Mouse (Mus musculus) erythroid progenitor cell, adult 5-6 weeks (primary cell): ENCODE measurements around the gene Tdp2. TPM values are rescaled to one million over a fixed set of nuclear protein-coding genes. Genes with fewer than 3 reads are reported as not detected.

ENCODE experiments used
- ATAC-seq: replicated peaks from 2 replicates; pipeline ENCODE4 v1.8.0; 2016; ENCODE audit warnings: moderate number of reproducible peaks, mild to moderate bottlenecking, moderate TSS enrichment, inconsistent platforms; ENCODE audit not compliant: poor library complexity, low FRiP score, severe bottlenecking
- total RNA-seq, 2 experiments: library from RNA; stranded (forward) in 1 of 2; stranded (reverse) in 1 of 2; fragments of 150-400 nt in 1 of 2; fragments of 186-747, 209-891 nt in 1 of 2; gene quantifications; 2 replicates each; pipeline versions ENCODE4 v1.2.3 to v1.2.4; 2015 to 2017; ENCODE audit warnings: low replicate concordance in 2 of 2

The Tdp2 gene
- 40.0 and 51.6 TPM in 2 replicates for total RNA-seq (2015; ENCODE audit: low replicate concordance)
- 22.4 and 54.9 TPM in 2 replicates for total RNA-seq (2017; ENCODE audit: low replicate concordance)

DNA sequence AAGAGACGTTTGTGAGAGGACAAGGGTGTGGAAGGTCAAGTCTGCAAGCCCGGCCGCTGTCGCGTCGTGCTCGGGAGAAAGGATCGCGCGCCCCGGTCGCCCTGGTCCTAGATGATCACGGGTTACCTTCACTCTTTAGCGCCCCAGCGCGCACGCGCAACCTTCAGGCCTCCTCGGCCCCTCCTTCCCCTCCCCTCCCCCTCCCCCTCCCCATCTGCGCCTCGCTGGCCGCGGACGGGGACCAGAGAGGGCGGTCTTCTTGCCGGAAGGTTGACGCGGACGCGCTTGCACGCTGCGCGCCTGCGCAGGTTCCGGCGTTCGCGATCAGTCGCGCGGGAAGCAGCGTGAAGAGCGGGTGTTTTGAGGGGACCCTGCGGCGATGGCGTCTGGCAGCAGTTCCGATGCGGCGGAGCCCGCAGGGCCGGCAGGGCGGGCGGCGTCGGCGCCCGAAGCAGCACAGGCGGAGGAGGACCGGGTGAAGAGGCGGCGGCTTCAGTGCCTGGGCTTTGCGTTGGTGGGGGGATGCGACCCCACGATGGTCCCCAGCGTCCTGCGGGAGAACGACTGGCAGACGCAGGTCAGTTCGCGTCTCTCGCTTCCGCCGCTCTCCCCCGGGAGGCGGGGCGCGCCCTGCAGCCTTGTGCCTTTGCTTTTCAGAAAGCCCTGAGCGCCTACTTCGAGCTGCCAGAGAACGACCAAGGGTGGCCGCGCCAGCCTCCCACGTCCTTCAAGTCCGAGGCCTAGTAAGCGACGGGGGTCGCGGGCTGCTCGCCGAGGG lies at the start of gene Tdp2, which contains the start of gene Acot13:
Tdp2 (plus strand) TSS at position 327 of the 778 bp plus-strand sequence.
Acot13 (minus strand) TSS at position 188 of the 778 bp plus-strand sequence.
- ATAC-seq = peak; percentile 89

DNA sequence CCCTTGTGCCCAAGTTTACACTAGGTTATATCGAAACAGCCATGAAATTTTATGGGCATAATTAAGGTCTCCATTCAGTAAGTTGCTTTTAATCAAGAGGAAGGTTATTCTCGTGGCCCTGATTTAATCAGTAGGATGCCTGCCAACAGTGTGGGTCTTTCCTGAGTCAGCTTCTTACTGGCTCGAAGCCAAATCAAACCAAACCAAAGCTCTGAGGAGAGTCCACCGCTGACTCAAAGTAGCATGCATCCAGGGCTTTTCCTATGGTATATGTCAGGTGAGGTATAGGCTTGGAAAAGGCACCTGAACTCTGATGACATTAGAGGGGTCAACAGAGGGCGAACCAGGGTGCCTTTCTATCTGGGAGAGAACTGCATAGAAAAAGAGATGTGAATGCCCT lies 49.6 kb upstream of the Tdp2 start:
- ATAC-seq = no peak

GRCm38 (mm10) chr13:24786014-24786490 lies 45.4 kb upstream of the Tdp2 start:
- no peak for ATAC-seq

DNA sequence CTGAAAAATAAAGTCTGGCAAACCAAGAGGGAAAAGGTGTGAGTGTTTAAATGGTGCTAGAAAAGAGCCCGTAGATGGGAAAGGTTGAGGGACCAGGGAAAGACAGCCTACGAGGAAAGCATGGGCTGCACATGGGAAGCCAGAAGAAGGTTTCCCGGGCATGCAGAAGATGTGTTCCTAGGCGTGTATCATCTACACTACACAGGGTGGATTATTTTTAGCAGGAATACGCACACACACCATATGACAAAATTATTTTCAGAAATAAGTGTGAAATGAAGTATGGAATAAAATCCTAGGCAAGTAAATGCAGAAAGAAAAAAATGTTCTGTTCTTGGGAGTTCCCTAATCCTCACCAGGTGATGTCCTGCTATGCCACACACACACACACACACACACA lies 44.0 kb upstream of the Tdp2 start:
- ATAC-seq = no peak

GRCm38 (mm10) chr13:24791349-24791748 lies 40.1 kb upstream of the Tdp2 start:
- no peak for ATAC-seq

- no peak for ATAC-seq
Measured at GRCm38 (mm10) chr13:24792411-24793045, 39.0 kb upstream of the Tdp2 start.

GRCm38 (mm10) chr13:24798686-24799085 lies 32.8 kb upstream of the Tdp2 start:
- ATAC-seq = no peak

DNA sequence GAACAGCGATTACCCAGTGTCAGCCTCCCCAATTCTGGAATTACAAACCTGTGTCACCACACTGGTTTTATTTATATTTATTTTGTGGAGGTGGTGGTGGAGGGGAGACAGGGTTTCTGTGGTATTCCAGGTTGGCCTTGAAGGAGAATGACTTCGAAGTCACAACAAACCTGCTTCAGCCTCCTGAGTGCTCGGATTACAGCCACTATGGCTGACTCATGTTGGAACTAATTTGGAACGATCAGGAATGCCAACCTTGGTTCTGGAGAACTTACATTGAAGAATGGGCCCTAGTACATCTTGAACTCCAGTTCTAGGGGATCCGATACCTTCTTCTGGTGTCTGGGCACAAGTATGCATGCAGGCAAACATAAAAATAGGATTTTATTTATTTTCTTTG lies 32.1 kb upstream of the Tdp2 start:
- ATAC-seq = no peak

DNA sequence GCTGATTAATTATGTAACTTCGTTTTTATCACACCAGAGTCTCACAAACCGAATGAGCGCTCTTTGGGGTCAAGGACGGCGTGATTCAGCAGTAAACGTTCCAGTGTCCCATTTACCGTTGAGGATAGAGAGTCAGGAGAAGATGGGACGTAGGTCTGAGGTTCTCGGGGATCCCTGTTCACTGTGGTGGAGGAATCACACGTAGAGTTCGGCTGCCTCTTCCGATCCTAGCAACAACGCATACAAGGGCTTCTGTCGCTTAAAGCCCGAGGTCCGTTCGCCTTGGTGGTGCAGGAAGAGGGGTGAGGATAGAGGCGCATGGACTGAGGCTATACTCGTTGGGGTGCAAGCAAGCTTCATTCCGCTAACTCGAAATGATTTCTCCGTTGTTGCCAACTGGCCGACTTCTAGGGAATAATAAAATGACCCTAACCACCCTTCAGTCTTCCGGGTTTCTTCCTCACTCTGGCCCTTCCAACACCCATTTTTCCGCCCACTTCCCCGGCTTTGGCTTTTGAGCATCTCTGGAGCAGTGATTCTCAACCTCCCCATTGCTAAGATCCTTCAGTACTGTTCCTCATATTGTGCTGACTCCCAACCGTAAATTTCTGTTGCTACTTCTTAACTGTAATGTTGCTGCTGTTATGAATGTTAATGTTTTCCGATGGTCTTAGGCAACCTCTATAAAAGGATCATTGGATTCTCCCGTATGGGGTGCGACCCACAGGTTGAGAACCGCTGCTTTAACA lies 31.4 kb upstream of the Tdp2 start:
- ATAC-seq = peak; percentile 60

DNA sequence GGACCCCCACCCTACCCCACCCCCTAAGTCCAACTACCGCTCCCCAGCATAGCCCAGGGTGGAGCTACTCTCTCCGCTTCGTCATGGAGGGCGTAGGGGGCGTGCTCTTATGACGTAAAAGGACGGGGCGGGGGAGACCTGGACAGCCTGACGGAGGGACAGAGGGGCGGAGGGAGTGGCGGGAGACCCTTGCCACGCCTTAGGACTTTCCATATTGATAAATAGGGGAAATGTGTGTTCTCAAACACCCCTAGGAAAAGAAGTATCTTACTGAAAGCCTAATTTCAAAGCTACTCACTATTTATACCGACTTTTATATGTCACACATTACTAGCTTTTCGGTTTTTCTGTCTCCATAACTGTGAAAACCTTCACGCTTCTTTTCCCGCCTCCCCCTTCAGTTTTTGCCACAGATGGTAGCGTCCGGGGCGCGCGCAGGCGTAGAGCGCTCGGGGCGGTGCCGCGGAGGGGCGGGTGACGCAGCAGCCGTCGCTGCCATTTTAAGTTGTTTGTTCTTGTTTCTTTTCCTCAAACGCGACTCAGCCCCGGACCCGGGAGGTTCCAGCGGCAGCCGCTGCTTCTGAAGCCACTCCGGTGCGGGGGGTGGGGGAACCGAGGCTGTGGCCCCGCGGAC lies 30.7 kb upstream of the Tdp2 start:
- ATAC-seq = peak; percentile 88

DNA sequence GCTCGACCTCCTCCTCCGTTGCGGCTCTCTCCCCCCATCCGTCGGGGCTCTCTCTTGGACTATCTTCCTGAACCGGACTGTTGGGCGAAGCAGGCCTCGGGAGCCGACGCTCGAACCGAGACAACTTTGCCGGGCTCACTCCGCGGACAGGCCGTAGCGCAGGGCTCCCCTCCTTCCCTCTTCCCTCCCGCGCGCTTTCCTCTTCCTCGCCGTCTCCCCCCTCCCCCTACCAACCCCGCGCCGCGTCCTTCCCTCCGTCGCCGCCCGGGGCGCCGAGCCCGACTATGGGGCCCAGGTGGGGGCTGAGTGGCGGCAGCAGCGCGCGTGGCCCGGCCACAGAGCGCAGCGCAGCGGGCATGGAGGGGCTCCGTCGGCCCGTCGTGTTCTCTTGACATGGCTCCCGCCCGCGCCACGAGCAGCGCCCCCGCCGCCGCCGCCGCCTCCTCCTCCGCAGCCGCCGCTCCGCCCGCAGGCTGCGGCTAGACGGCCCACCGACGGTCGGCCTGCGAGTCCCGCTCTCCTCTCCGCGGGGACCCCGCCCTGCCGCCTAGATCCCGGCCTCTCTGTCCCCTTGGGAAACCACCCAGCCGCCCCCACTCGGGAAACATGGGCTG lies 30.1 kb upstream of the Tdp2 start, which contains the start of gene BC005537:
BC005537 (plus strand) TSS at position 350 of the 614 bp plus-strand sequence.
- ATAC-seq = peak; percentile 2; the same call in 1 of the 2 replicates

DNA sequence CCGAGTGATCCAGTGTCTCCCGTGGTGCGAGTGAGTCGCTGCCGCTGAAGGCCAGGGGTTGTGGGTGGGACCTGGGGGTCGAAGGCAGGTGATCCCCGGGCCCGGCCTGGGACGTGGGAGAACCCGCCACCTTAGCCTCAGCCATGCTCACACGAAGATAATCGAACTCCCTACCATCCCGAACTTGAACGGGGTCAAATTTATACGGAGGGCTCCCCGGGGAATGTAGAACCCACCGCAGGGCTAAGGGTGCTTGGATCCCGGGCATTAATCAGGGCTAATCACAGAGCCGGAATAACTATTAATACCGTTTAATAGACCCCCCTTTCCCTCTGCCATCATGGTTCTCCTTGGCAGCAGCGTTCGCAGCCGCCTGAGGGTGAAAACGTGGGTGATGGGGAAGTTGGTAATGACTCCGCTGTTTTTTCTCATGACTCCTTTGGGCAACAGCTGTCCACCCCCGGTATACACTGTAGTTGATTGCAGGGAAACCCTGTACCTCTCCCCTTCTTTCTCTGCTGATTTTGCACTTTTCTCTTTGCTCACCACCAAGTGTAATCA lies 29.3 kb upstream of the Tdp2 start:
- peak; percentile 50 for ATAC-seq

GRCm38 (mm10) chr13:24803196-24803595 lies 28.3 kb upstream of the Tdp2 start:
- no peak for ATAC-seq

GRCm38 (mm10) chr13:24806079-24806478 lies 25.4 kb upstream of the Tdp2 start:
- no peak for ATAC-seq

DNA sequence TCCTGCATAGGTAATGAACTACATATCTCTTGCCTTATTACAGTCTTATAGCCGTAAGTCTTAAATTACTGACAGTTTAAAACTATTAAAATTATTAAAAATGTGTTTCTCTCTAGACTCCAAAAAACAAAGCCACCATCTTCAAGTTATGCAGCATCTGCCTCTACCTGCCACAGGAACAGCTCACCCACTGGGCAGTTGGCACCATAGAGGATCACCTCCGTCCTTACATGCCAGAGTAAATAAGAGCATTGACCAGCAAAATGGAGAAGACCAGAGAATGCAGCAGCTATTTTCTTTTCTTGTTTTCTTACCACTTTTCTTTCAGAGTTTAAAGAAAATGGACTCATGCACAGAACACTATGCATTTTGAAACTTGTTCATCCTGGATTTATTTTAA lies 19.0 kb upstream of the Tdp2 start:
- ATAC-seq = no peak

DNA sequence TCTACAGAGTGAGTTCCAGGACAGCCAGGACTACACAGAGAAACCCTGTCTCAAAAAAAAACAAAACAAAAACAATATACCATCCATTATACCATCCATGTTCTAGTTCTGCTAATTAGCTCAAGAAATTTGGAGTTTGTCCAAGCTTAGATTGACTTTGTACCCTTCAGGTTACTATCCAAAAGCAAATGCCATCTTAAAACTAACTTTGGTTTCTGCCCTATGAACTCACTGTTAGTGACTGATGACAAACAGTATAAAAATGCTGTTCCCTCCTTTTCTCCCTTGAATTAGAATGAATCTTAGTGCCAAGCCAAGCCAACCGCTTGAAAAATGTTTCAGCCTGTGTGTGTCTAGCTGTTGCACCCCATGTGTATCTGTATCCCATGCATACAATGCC lies 16.9 kb upstream of the Tdp2 start:
- ATAC-seq = no peak

DNA sequence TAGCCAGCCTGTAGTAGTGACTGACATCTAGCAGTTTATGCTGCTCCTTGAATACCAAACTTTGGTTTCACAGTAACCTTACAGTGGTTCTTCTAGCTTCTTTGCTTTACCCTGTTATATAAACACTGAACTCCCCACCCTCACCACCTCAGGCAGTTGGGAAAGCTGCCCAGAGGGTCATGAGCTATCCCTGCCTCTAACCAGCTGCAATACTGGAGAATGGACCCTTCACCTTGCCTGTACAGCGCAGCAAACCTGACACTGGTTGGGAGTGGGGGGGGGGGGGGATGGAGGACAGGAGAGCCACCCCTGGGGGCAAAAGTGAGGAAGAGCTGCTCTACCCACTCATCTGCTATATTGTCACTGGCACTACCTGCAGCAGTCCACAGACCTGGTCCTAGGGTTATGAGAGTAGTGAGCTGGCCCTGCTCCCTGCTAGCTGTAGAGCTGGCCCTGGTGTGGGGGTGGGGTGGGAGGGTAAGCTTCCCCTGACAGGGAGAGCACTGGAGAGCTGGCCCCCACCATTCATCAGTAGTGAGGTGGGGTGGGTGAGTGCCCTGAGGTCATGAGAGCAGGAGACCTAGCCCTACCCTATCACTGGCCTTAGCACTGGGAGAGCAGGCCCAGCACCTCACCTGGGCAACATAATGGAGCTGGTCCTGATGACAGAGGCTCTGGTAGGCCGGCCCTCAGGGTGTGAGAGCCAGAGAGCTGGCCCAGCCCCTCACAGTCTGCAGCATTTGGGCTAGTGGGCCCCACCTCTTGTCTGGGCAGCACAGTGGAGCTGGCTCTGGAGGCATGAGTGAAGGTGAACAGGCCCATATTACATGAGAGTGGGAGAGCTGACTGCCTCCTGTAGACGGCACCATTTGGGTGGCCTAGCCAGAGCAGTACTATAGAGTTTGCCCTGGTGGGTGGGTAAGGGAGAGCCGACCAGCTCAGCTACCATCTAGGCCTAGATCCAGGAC lies 15.1 kb upstream of the Tdp2 start:
- ATAC-seq = peak; percentile 48; the same call in 1 of the 2 replicates

GRCm38 (mm10) chr13:24819931-24820330 lies 11.5 kb upstream of the Tdp2 start:
- ATAC-seq = no peak
